Mouse (Mus musculus) CH12.LX (cell line): Measurements from ENCODE around the gene 2700081O15Rik.

Experiments
- CTCF ChIP-seq, 2 experiments: IDR thresholded peaks in 1 of 2; conservative IDR thresholded peaks in 1 of 2; 2 replicates each; pipeline ENCODE4 v1.5.1; 2011 to 2012; ENCODE audit warnings: low read depth in 2 of 2, low read length in 2 of 2, improper control_type of control experiment in 1 of 2, inconsistent platforms in 1 of 2, mild to moderate bottlenecking in 1 of 2, moderate library complexity in 1 of 2
- EP300 ChIP-seq: IDR thresholded peaks from 2 replicates; pipeline ENCODE4 v1.6.1; 2011; ENCODE audit warnings: low read length, improper control_type of control experiment
- KAT2A ChIP-seq: IDR thresholded peaks from 2 replicates; pipeline ENCODE4 v1.6.1; 2012; ENCODE audit warnings: low read length, improper control_type of control experiment, inconsistent platforms; ENCODE audit not compliant: insufficient replicate concordance
- MAX ChIP-seq: IDR thresholded peaks from 2 replicates; pipeline ENCODE4 v1.6.1; 2011; ENCODE audit warnings: low read length, improper control_type of control experiment
- MAZ ChIP-seq: IDR thresholded peaks from 2 replicates; pipeline ENCODE4 v1.6.1; 2012; ENCODE audit warnings: low read depth, mild to moderate bottlenecking, inconsistent platforms, low read length, improper control_type of control experiment, moderate library complexity
- MXI1 ChIP-seq: IDR thresholded peaks from 2 replicates; pipeline ENCODE4 v1.6.1; 2011; ENCODE audit warnings: mild to moderate bottlenecking, low read depth, low read length, improper control_type of control experiment
- MYC ChIP-seq: IDR thresholded peaks from 2 replicates; pipeline ENCODE4 v1.6.1; 2011; ENCODE audit warnings: low read depth, mild to moderate bottlenecking, improper control_type of control experiment, low read length
- POLR2A ChIP-seq: IDR thresholded peaks from 2 replicates; pipeline ENCODE4 v1.6.1; 2011; ENCODE audit warnings: low read depth, mild to moderate bottlenecking, improper control_type of control experiment, low read length
- POLR2AphosphoS2 ChIP-seq: IDR thresholded peaks from 2 replicates; pipeline ENCODE4 v1.6.1; 2011; ENCODE audit warnings: low read depth, low read length, improper control_type of control experiment
- SMC3 ChIP-seq: IDR thresholded peaks from 2 replicates; pipeline ENCODE4 v1.6.1; 2011; ENCODE audit warnings: low read depth, low read length, improper control_type of control experiment
- UBTF ChIP-seq: IDR thresholded peaks from 2 replicates; pipeline ENCODE4 v1.6.1; 2012; ENCODE audit warnings: low read depth, mild to moderate bottlenecking, inconsistent platforms, low read length, improper control_type of control experiment, moderate library complexity
- USF1 ChIP-seq: IDR thresholded peaks from 2 replicates; pipeline ENCODE4 v1.6.1; 2014; ENCODE audit warnings: low read depth, mild to moderate bottlenecking, inconsistent platforms, low read length, improper control_type of control experiment
- ZC3H11A ChIP-seq: IDR thresholded peaks from 2 replicates; pipeline ENCODE4 v1.6.1; 2012; ENCODE audit warnings: low read depth, mild to moderate bottlenecking, inconsistent platforms, low read length, improper control_type of control experiment

DNA sequence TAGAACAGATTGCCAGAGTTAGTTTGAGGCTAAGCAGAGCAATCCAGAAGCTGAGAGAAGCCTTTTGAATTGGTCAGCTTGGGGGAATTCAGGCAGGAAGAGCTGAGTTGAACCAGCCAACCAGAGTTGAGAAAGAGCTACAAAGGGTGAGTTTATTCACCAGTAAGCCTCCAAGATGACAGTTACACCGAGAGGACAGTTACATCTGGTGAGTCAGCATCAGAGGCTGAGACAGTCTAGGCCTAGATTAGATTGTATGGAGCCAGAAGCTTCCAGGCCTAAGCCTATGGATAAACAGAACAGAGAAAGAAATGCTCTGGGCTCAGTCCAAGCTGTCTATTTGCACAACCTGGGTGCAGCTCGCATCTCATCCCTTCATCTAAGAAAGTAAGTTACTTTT, 39.8 kb upstream of the 2700081O15Rik start:
- TF ChIP-seq SMC3 (no peak), EP300 (no peak), CTCF (conservative IDR thresholded peaks at IDR 0.05 in 1 of 2, IDR thresholded peaks at IDR 0.05 in 1 of 2; ENCODE audit: low read depth in 2 of 2, low read length in 2 of 2) (no peak), POLR2AphosphoS2 (no peak), ZC3H11A (no peak), UBTF (no peak), MYC (no peak), USF1 (no peak), MAX (no peak), MXI1 (no peak), MAZ (no peak), POLR2A (no peak), KAT2A (no peak)
